16 mouse cellular contexts compared by ENCODE assay signal in genomic region chr14:31785681-31786080, GRCm38 (mm10). TPM values are rescaled to one million over a fixed set of nuclear protein-coding genes. Genes with fewer than 3 reads are reported as not detected.
DNase-seq lines count a peak whose midpoint lies in the region; ATAC-seq and TF ChIP-seq lines count a peak whose summit lies in the region.
"Had no signal": no experiment of that assay in that cellular context is flagged by ENCODE, and none has a peak within 500 bp of the region (broad histone marks: within the 10 kb centered on the region; RNA-seq: fewer than 3 reads in every experiment).

No protein-coding gene starts in this region.

- 0 out of 2 replicates have a peak overlapping the region, but pooled peaks have one; percentile 9 for H3K27ac ChIP-seq in liver, embryonic 11.5 days (ENCODE audit: low read depth, low read length)
- no peak overlapping the region for H3K27ac ChIP-seq in liver, postnatal 0 days (ENCODE audit: low read depth)
- H3K27ac ChIP-seq: hindbrain, embryonic 12.5 days; neural tube, embryonic 12.5 days had no signal

- in situ Hi-C loops in Patski (cut with MboI; ENCODE audit: low pct_unique_long_range_greater_than_20kb): loop anchor here (10.0 kb wide), 1 partner anchor 281 kb away; no protein-coding TSS in a partner anchor

- H3K4me2 ChIP-seq in liver, embryonic 11.5 days: no peak overlapping the region
- H3K4me2 ChIP-seq in liver, postnatal 0 days (ENCODE audit: low read depth, low read length): no peak overlapping the region
- H3K4me2 ChIP-seq: hindbrain, embryonic 12.5 days; neural tube, embryonic 12.5 days had no signal

- H3K4me3 ChIP-seq in liver, embryonic 11.5 days (ENCODE audit: low read depth, low read length): no peak overlapping the region
- H3K4me3 ChIP-seq in liver, postnatal 0 days (ENCODE audit: low read depth, low read length): no peak overlapping the region
- H3K4me3 ChIP-seq: hindbrain, embryonic 12.5 days; neural tube, embryonic 12.5 days had no signal

- POLR2A ChIA-PET in Patski (lab: Charles Lee): no interaction called here

- CTCF ChIA-PET in Patski (lab: Charles Lee): interaction anchor here (0.8 to 2.5 kb wide), 5 partner anchors 9 to 129 kb away, joined by 3 to 12 read pairs (median 3); no protein-coding TSS in a partner anchor

- ATAC-seq in liver, embryonic 11.5 days (replicated peaks; ENCODE audit: low FRiP score): no peak; the same call in 1 of the 2 replicates
- ATAC-seq in Patski: no peak
- ATAC-seq in liver, postnatal 0 days: no peak

- H3K27me3 ChIP-seq in liver, embryonic 11.5 days (replicated peaks; ENCODE audit: control insufficient read depth, insufficient read depth, low read length): no peaks in the 10 kb centered on the region
- H3K27me3 ChIP-seq in Patski: no peaks in the 10 kb centered on the region
- no peaks in the 10 kb centered on the region for H3K27me3 ChIP-seq in liver, postnatal 0 days (ENCODE audit: insufficient read depth, low read length)
- H3K27me3 ChIP-seq: hindbrain, embryonic 12.5 days; neural tube, embryonic 12.5 days had no signal

- TF ChIP-seq EP300 in liver, postnatal 0 days (IDR thresholded peaks at IDR 0.05; ENCODE audit: low read depth): no peak

- DNase-seq in gastrocnemius, adult 18-20 months (ENCODE audit: low spot score): peak; percentile 17
- DNase-seq in gastrocnemius, postnatal 14 days: no peak
- no peak for DNase-seq in liver, embryonic 11.5 days (ENCODE audit: low spot score)
- DNase-seq in liver: no peak
- no peak for DNase-seq in Patski (ENCODE audit: low read depth, low spot score)
- no peak for DNase-seq in liver, postnatal 0 days
- no peak for DNase-seq in left cerebral cortex, postnatal 10 days (ENCODE audit: extremely low spot score in 1 of 2, low spot score in 2 of 2)
- no peak for DNase-seq in right cerebral cortex, postnatal 4 days
- DNase-seq: adrenal gland, postnatal 10 days; B cell, adult 2 months; kidney, adult 9 months; lung, adult 18-20 months; midbrain, embryonic 14.5 days; thymus, adult 18-20 months had no signal

- H3K4me1 ChIP-seq in liver, embryonic 11.5 days (replicated peaks; ENCODE audit: control insufficient read depth, insufficient read depth, low read length): peaks cover 25% of the 10 kb centered on the region
- no peaks in the 10 kb centered on the region for H3K4me1 ChIP-seq in liver, postnatal 0 days (ENCODE audit: insufficient read depth)

- intact Hi-C loops in gastrocnemius, postnatal 14 days (cut with DNase I; ENCODE audit: low total_unique reads): loop anchor here (5.0 kb wide), 1 partner anchor 133 kb away; no protein-coding TSS in a partner anchor
- intact Hi-C loops in left cerebral cortex, postnatal 10 days (cut with DNase I): no loop called here

- no peaks in the 10 kb centered on the region for H3K36me3 ChIP-seq in liver, embryonic 11.5 days (ENCODE audit: control insufficient read depth, insufficient read depth, low read length)
- no peaks in the 10 kb centered on the region for H3K36me3 ChIP-seq in liver, postnatal 0 days (replicated peaks; ENCODE audit: insufficient read depth, low read length)
- H3K36me3 ChIP-seq: hindbrain, embryonic 12.5 days; neural tube, embryonic 12.5 days had no signal

- H3K9me3 ChIP-seq in liver, embryonic 11.5 days (ENCODE audit: control insufficient read depth, low read length): no peaks in the 10 kb centered on the region
- H3K9me3 ChIP-seq in liver, postnatal 0 days (ENCODE audit: low read length): no peaks in the 10 kb centered on the region
- H3K9me3 ChIP-seq: hindbrain, embryonic 12.5 days; neural tube, embryonic 12.5 days had no signal

- H3K9ac ChIP-seq in liver, embryonic 11.5 days (ENCODE audit: low read depth, low read length): no peak overlapping the region
- no peak overlapping the region for H3K9ac ChIP-seq in liver, postnatal 0 days (replicated peaks)
- H3K9ac ChIP-seq: hindbrain, embryonic 12.5 days; neural tube, embryonic 12.5 days had no signal

- peak; percentile 52 for TF ChIP-seq CTCF in Patski (IDR thresholded peaks at IDR 0.05)
- TF ChIP-seq CTCF in liver, postnatal 0 days (IDR thresholded peaks at IDR 0.05; ENCODE audit: low read depth): peak; percentile 49

RNA-seq across cellular contexts. Expression of gene Ankrd28, which starts 44.8 kb away (rescaled TPM):
- 10 to 100 TPM; 44.7 to 55.8 TPM for total RNA-seq in gastrocnemius, adult 18-20 months (2021)
- 10 to 100 TPM; 35.8 to 38.4 TPM for total RNA-seq in gastrocnemius, postnatal 14 days (2021)
- polyA plus RNA-seq in liver, embryonic 11.5 days (2014; fragmentation: Nextera tagmentation; extraction: Ambion mirVana): 8.5 and 8.7 TPM in 2 replicates
- 26.6 TPM for polyA plus RNA-seq in Patski (2021)
- 3.2 TPM in 2 replicates for polyA plus RNA-seq in liver, postnatal 0 days (2015; fragmentation: Nextera tagmentation; extraction: Ambion mirVana)
- 10 to 100 TPM; 50.7 to 54.6 TPM for total RNA-seq in left cerebral cortex, postnatal 10 days (2021)
